Mouse (Mus musculus): ENCODE results near the gene Gbe1. TPM values are rescaled to one million over a fixed set of nuclear protein-coding genes. Genes with fewer than 3 reads are reported as not detected.

Gene Gbe1
- total and polyA plus RNA-seq, 3 experiments: 24.5 to 66.5 (median 35.1) TPM

DNA sequence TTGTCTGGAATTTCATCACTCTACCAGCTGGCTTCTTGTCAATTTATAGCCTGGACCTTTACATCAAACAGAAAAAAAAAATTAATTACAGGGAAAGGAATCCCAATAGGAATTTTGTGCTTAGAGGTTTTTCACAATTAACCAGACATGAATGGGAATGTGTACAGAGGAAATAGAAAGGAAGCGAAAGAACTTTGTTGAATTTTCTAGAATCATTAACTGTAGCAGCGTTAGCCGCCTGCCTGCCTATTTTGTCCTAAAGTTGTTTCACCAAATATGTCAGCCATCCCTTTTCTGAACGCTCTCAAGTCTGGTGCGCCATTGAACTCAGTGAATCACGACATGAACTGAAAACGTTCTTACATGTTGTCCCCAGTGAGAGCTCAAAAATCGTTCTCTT lies 209.8 kb downstream of the Gbe1 start:
- DNase-seq (ENCODE audit: low spot score) (no peak), ATAC-seq (ENCODE audit: extremely low read depth, insufficient number of reproducible peaks, low FRiP score, poor library complexity, severe bottlenecking) (no peak)
- H3K9me3 ChIP-seq (replicated peaks): no peaks in the 10 kb centered on the region
- H3K4me1 ChIP-seq (ENCODE audit: insufficient read depth, low read depth, low read length): no peaks in the 10 kb centered on the region
- peaks cover 2% of the 10 kb centered on the region for H3K36me3 ChIP-seq (replicated peaks)
- no peak for TF ChIP-seq CTCF (IDR thresholded peaks at IDR 0.05; ENCODE audit: low read depth, low read length)
- TF ChIP-seq TAL1 (conservative IDR thresholded peaks at IDR 0.05; ENCODE audit: low read depth, low read length): no peak
- TF ChIP-seq GATA1 (IDR thresholded peaks at IDR 0.05; ENCODE audit: borderline replicate concordance, low read length): no peak
- no peak for TF ChIP-seq POLR2AphosphoS5 (IDR thresholded peaks at IDR 0.05; ENCODE audit: insufficient replicate concordance, low read depth, low read length)
- no peak for TF ChIP-seq GATA2 (IDR thresholded peaks at IDR 0.05; ENCODE audit: borderline replicate concordance, low read depth, low read length)
- no peaks in the 10 kb centered on the region for H3K27me3 ChIP-seq (ENCODE audit: insufficient read depth, low read length)
- H3K4me3 ChIP-seq (ENCODE audit: low read depth, low read length): no peak overlapping the region

DNA sequence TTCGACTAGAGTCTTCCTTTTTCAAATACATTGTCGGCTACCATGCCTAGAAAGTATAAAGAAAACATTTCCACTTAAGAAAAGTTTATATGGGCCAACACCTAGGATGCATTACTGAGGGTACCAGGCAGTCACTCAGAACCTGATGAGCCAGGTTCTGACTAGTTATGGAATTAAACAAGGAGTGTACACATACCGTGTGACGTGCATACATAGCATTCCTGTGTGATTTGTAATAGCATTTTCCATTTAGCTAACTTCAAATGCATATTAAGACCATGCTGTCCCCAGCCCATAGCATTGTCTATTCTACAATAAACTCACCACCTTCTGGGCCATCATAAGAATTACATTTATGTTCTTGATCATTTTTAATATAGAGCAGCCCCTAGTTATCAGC lies 210.5 kb downstream of the Gbe1 start:
- ATAC-seq (ENCODE audit: extremely low read depth, insufficient number of reproducible peaks, low FRiP score, poor library complexity, severe bottlenecking) (no peak), DNase-seq (ENCODE audit: low spot score) (no peak)
- H3K9me3 ChIP-seq (replicated peaks): no peaks in the 10 kb centered on the region

DNA sequence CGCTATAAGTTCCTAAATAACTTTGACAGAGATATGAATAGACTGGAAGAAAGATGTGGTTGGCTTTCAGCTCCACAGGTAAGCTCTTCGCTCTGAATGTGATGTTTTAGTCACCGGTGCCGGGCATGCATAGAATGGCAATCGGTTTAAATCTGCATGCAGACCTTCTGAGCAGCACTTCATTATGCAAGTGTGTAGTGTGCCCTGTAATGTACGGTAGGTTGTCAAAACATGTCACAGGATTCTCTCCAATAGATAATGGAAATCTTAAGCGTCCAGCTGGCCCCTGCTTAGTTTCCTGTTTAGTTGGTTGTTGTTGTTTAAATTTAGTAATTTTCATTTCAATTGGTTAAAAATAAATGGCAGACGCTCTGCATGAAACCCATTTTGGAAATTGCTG lies 213.5 kb downstream of the Gbe1 start:
- TF ChIP-seq POLR2AphosphoS5 (IDR thresholded peaks at IDR 0.05; ENCODE audit: insufficient replicate concordance, low read depth, low read length) (no peak), GATA1 (IDR thresholded peaks at IDR 0.05; ENCODE audit: borderline replicate concordance, low read length) (no peak), TAL1 (conservative IDR thresholded peaks at IDR 0.05; ENCODE audit: low read depth, low read length) (no peak), GATA2 (IDR thresholded peaks at IDR 0.05; ENCODE audit: borderline replicate concordance, low read depth, low read length) (no peak), CTCF (IDR thresholded peaks at IDR 0.05; ENCODE audit: low read depth, low read length) (no peak)
- no peaks in the 10 kb centered on the region for H3K9me3 ChIP-seq (replicated peaks)
- ATAC-seq (ENCODE audit: extremely low read depth, insufficient number of reproducible peaks, low FRiP score, poor library complexity, severe bottlenecking) (no peak), DNase-seq (ENCODE audit: low spot score) (no peak)
- peaks cover 4% of the 10 kb centered on the region for H3K36me3 ChIP-seq (replicated peaks)
- no peaks in the 10 kb centered on the region for H3K27me3 ChIP-seq (ENCODE audit: insufficient read depth, low read length)
- H3K4me3 ChIP-seq (ENCODE audit: low read depth, low read length): no peak overlapping the region
- H3K4me1 ChIP-seq (ENCODE audit: insufficient read depth, low read depth, low read length): no peaks in the 10 kb centered on the region

More for the DNA sequence above, 210.5 kb downstream of the Gbe1 start:
- TF ChIP-seq TAL1 (conservative IDR thresholded peaks at IDR 0.05; ENCODE audit: low read depth, low read length): no peak
- TF ChIP-seq GATA2 (IDR thresholded peaks at IDR 0.05; ENCODE audit: borderline replicate concordance, low read depth, low read length): no peak
- no peak for TF ChIP-seq POLR2AphosphoS5 (IDR thresholded peaks at IDR 0.05; ENCODE audit: insufficient replicate concordance, low read depth, low read length)
- no peak for TF ChIP-seq GATA1 (IDR thresholded peaks at IDR 0.05; ENCODE audit: borderline replicate concordance, low read length)
- TF ChIP-seq CTCF (IDR thresholded peaks at IDR 0.05; ENCODE audit: low read depth, low read length): no peak
- no peaks in the 10 kb centered on the region for H3K27me3 ChIP-seq (ENCODE audit: insufficient read depth, low read length)
- peaks cover 2% of the 10 kb centered on the region for H3K36me3 ChIP-seq (replicated peaks)
- H3K4me3 ChIP-seq (ENCODE audit: low read depth, low read length): no peak overlapping the region
- H3K4me1 ChIP-seq (ENCODE audit: insufficient read depth, low read depth, low read length): no peaks in the 10 kb centered on the region

- H3K9me3 ChIP-seq (replicated peaks): no peaks in the 10 kb centered on the region
- DNase-seq (ENCODE audit: low spot score) (no peak), ATAC-seq (ENCODE audit: extremely low read depth, insufficient number of reproducible peaks, low FRiP score, poor library complexity, severe bottlenecking) (no peak)
- no peak for TF ChIP-seq TAL1 (conservative IDR thresholded peaks at IDR 0.05; ENCODE audit: low read depth, low read length)
- TF ChIP-seq CTCF (IDR thresholded peaks at IDR 0.05; ENCODE audit: low read depth, low read length): no peak
- TF ChIP-seq GATA1 (IDR thresholded peaks at IDR 0.05; ENCODE audit: borderline replicate concordance, low read length): no peak
- TF ChIP-seq POLR2AphosphoS5 (IDR thresholded peaks at IDR 0.05; ENCODE audit: insufficient replicate concordance, low read depth, low read length): no peak
- no peak for TF ChIP-seq GATA2 (IDR thresholded peaks at IDR 0.05; ENCODE audit: borderline replicate concordance, low read depth, low read length)
- peaks cover 6% of the 10 kb centered on the region for H3K36me3 ChIP-seq (replicated peaks)
- no peaks in the 10 kb centered on the region for H3K27me3 ChIP-seq (ENCODE audit: insufficient read depth, low read length)
- H3K4me3 ChIP-seq (ENCODE audit: low read depth, low read length): no peak overlapping the region
- H3K4me1 ChIP-seq (ENCODE audit: insufficient read depth, low read depth, low read length): no peaks in the 10 kb centered on the region
Measured at GRCm38 (mm10) chr16:70535224-70535623, 221.5 kb downstream of the Gbe1 start.

- no peak overlapping the region for H3K4me3 ChIP-seq (ENCODE audit: low read depth, low read length)
- DNase-seq (ENCODE audit: low spot score): no peak
- H3K9me3 ChIP-seq (replicated peaks): no peaks in the 10 kb centered on the region
- H3K4me1 ChIP-seq (ENCODE audit: insufficient read depth, low read depth, low read length): no peaks in the 10 kb centered on the region
- TF ChIP-seq TAL1 (conservative IDR thresholded peaks at IDR 0.05; ENCODE audit: low read depth, low read length): no peak
- no peak for TF ChIP-seq POLR2AphosphoS5 (IDR thresholded peaks at IDR 0.05; ENCODE audit: insufficient replicate concordance, low read depth, low read length)
- TF ChIP-seq CTCF (IDR thresholded peaks at IDR 0.05; ENCODE audit: low read depth, low read length): no peak
- no peak for TF ChIP-seq GATA1 (IDR thresholded peaks at IDR 0.05; ENCODE audit: borderline replicate concordance, low read length)
- no peak for TF ChIP-seq GATA2 (IDR thresholded peaks at IDR 0.05; ENCODE audit: borderline replicate concordance, low read depth, low read length)
- H3K36me3 ChIP-seq (replicated peaks): no peaks in the 10 kb centered on the region
- H3K27me3 ChIP-seq (ENCODE audit: insufficient read depth, low read length): no peaks in the 10 kb centered on the region
- no peak for ATAC-seq (ENCODE audit: extremely low read depth, insufficient number of reproducible peaks, low FRiP score, poor library complexity, severe bottlenecking)
Measured at GRCm38 (mm10) chr16:70550835-70551234, 237.1 kb downstream of the Gbe1 start.

DNA sequence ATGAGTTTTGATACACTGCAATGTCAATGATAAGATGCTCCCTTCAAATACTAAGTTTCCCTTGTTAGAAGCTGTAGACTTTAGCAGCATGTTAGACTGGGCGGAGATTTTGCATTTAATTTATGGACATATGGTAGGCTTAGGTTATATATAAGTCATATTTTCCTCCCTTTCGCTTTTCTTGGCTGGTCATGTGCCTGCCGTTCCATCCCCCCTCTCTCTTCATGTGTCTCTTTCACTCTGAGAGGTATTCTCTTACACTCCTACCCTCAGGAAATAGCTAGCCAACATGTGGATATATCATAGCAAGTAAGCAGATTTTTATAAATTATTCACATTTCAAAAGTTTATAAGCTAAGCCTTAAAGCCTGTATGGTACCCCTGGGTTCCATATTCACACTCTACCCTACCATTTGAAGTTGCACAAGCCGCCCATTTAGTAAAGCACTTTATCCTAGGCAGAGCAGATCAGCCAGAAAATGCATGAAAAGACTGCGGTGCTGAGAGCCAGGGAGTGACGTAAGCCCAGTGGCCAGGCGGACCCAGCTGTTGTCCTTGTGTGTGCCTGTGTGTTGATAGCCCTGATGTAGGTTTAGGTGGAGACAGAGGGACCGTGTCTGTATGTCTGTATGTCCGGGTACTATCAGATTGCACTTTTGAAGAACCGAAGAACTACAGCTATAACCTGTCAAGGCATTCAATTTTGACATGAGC lies 248.0 kb downstream of the Gbe1 start:
- no peak overlapping the region for H3K4me3 ChIP-seq (ENCODE audit: low read depth, low read length)
- no peaks in the 10 kb centered on the region for H3K27me3 ChIP-seq (ENCODE audit: insufficient read depth, low read length)
- ATAC-seq (ENCODE audit: extremely low read depth, insufficient number of reproducible peaks, low FRiP score, poor library complexity, severe bottlenecking) (no peak), DNase-seq (ENCODE audit: low spot score) (no peak)
- H3K4me1 ChIP-seq (ENCODE audit: insufficient read depth, low read depth, low read length): no peaks in the 10 kb centered on the region
- H3K36me3 ChIP-seq (replicated peaks): peaks cover 7% of the 10 kb centered on the region
- TF ChIP-seq TAL1 (conservative IDR thresholded peaks at IDR 0.05; ENCODE audit: low read depth, low read length): no peak
- TF ChIP-seq GATA1 (IDR thresholded peaks at IDR 0.05; ENCODE audit: borderline replicate concordance, low read length): no peak
- no peak for TF ChIP-seq CTCF (IDR thresholded peaks at IDR 0.05; ENCODE audit: low read depth, low read length)
- no peak for TF ChIP-seq POLR2AphosphoS5 (IDR thresholded peaks at IDR 0.05; ENCODE audit: insufficient replicate concordance, low read depth, low read length)
- TF ChIP-seq GATA2 (IDR thresholded peaks at IDR 0.05; ENCODE audit: borderline replicate concordance, low read depth, low read length): no peak
- no peaks in the 10 kb centered on the region for H3K9me3 ChIP-seq (replicated peaks)

Measured in G1E (cell line).